Mouse (Mus musculus): ENCODE data around the gene Mpig6b. TPM values are rescaled to one million over a fixed set of nuclear protein-coding genes. Genes with fewer than 3 reads are reported as not detected.

The Mpig6b gene
- polyA plus RNA-seq, 1 experiment = 0.39 TPM

- Histone ChIP-seq H3K36me3 (ENCODE audit: control insufficient read depth, insufficient read depth, low read length) (no peaks in the 10 kb centered on the region), H3K27me3 (ENCODE audit: control insufficient read depth, insufficient read depth, low read length) (no peaks in the 10 kb centered on the region), H3K4me1 (ENCODE audit: control insufficient read depth, insufficient read depth, insufficient read length, low read length) (peaks cover 9% of the 10 kb centered on the region; the same call in 1 of the 2 replicates), H3K27ac (ENCODE audit: insufficient read depth, low read depth, low read length) (no peak within 1 kb of the TSS), H3K4me3 (ENCODE audit: low read depth, low read length) (no peak within 1 kb of the TSS)
- WGBS = 68% methylated on average over 7 of the region's 7 CpGs
- TF ChIP-seq CTCF (IDR thresholded peaks at IDR 0.05; ENCODE audit: extremely low read depth, insufficient read length, insufficient replicate concordance, low read depth, low read length) = no peak
- TF ChIP-seq POLR2A (IDR thresholded peaks at IDR 0.05; ENCODE audit: low read depth, low read length) = no peak
These were observed 19.4 kb upstream of the Mpig6b start, which contains the start of gene Ly6g6f for GRCm38 (mm10) chr17:35085208-35085865. Gene Ly6g6f (minus strand): TSS chr17:35085610.

- Histone ChIP-seq H3K36me3 (ENCODE audit: control insufficient read depth, insufficient read depth, low read length) (no peaks in the 10 kb centered on the region), H3K4me3 (ENCODE audit: low read depth, low read length) (no peak overlapping the region), H3K27ac (ENCODE audit: insufficient read depth, low read depth, low read length) (no peak overlapping the region), H3K27me3 (ENCODE audit: control insufficient read depth, insufficient read depth, low read length) (no peaks in the 10 kb centered on the region), H3K4me1 (ENCODE audit: control insufficient read depth, insufficient read depth, insufficient read length, low read length) (peaks cover 19% of the 10 kb centered on the region; the same call in 1 of the 2 replicates)
- TF ChIP-seq CTCF (IDR thresholded peaks at IDR 0.05; ENCODE audit: extremely low read depth, insufficient read length, insufficient replicate concordance, low read depth, low read length) (no peak), POLR2A (IDR thresholded peaks at IDR 0.05; ENCODE audit: low read depth, low read length) (no peak)
- 15% methylated on average over 3 of the region's 3 CpGs for WGBS
These were observed 18.0 kb upstream of the Mpig6b start for GRCm38 (mm10) chr17:35083929-35084497.

DNA sequence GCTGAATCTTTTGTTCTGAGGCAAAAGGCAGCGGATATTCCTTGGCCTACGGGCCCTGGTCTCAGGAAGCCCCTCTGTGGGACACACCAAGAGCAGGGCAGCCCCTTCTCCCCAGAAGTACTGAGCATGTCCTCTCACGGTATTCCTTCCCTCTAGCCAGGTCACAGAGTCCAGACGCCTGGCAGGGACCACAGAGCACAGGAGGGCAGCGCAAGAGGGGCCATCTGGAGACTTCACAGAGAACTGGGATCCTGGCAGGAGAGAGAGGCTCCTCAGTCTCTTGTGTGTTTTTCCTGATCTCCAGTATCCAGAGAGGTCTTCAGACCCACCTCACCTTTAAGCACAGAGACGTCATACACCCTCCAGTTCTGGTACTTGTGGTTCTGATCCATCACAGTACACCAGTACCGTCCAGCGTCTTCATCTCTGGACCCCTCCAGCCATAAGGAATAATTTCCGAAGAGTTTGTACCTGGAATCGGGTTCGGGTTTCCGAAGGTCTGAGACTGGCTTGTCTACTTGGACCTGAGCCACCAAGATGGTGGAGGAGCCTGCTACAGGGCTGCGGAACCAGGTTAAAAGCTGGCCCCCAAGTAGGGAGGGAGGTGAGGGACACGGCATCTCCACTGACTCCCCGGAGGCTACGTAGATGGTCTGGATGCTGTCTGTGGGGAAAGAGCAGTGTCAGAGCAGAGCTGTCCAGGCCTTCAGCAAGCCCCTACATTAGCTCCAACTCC lies 17.0 kb upstream of the Mpig6b start:
- Histone ChIP-seq H3K4me3 (ENCODE audit: low read depth, low read length) (no peak overlapping the region), H3K27ac (ENCODE audit: insufficient read depth, low read depth, low read length) (no peak overlapping the region), H3K4me1 (ENCODE audit: control insufficient read depth, insufficient read depth, insufficient read length, low read length) (peaks cover 21% of the 10 kb centered on the region), H3K36me3 (ENCODE audit: control insufficient read depth, insufficient read depth, low read length) (no peaks in the 10 kb centered on the region), H3K27me3 (ENCODE audit: control insufficient read depth, insufficient read depth, low read length) (no peaks in the 10 kb centered on the region)
- TF ChIP-seq CTCF (IDR thresholded peaks at IDR 0.05; ENCODE audit: extremely low read depth, insufficient read length, insufficient replicate concordance, low read depth, low read length) (no peak), POLR2A (IDR thresholded peaks at IDR 0.05; ENCODE audit: low read depth, low read length) (no peak)
- 92% methylated on average over 16 of the region's 16 CpGs for WGBS

DNA sequence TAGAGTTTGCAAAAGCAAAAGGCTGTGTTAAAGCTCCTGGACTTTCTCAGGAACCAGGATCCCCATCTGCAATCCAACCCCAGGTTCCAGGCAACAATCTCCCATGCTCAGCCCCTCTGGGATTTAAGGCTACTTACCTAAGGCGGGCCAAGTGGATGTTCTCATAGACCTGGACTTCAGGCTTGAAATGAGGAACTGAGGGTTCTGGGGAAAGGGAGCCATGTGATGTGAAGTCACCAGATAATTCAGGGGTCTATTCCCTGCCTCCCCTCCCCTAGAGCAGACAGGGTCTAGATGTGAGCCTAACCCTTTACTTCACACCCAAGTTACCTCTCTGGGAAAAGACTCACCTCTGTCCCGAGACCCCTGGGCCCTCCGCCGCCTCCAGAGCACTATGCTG lies 14.7 kb upstream of the Mpig6b start:
- Histone ChIP-seq H3K27me3 (ENCODE audit: control insufficient read depth, insufficient read depth, low read length) (no peaks in the 10 kb centered on the region), H3K36me3 (ENCODE audit: control insufficient read depth, insufficient read depth, low read length) (no peaks in the 10 kb centered on the region), H3K4me3 (ENCODE audit: low read depth, low read length) (no peak overlapping the region), H3K4me1 (ENCODE audit: control insufficient read depth, insufficient read depth, insufficient read length, low read length) (peaks cover 30% of the 10 kb centered on the region), H3K27ac (ENCODE audit: insufficient read depth, low read depth, low read length) (no peak overlapping the region)
- TF ChIP-seq POLR2A (IDR thresholded peaks at IDR 0.05; ENCODE audit: low read depth, low read length) (no peak), CTCF (IDR thresholded peaks at IDR 0.05; ENCODE audit: extremely low read depth, insufficient read length, insufficient replicate concordance, low read depth, low read length) (no peak)
- 93% methylated on average over 4 of the region's 4 CpGs for WGBS

- H3K27ac ChIP-seq (ENCODE audit: insufficient read depth, low read depth, low read length) = peak overlapping the region; percentile 48
These were observed 14.3 kb upstream of the Mpig6b start for GRCm38 (mm10) chr17:35080248-35080647.

GRCm38 (mm10) chr17:35079778-35080177 lies 13.8 kb upstream of the Mpig6b start:
- Histone ChIP-seq H3K27me3 (ENCODE audit: control insufficient read depth, insufficient read depth, low read length) (no peaks in the 10 kb centered on the region), H3K4me3 (ENCODE audit: low read depth, low read length) (no peak overlapping the region), H3K36me3 (ENCODE audit: control insufficient read depth, insufficient read depth, low read length) (no peaks in the 10 kb centered on the region), H3K4me1 (ENCODE audit: control insufficient read depth, insufficient read depth, insufficient read length, low read length) (peaks cover 30% of the 10 kb centered on the region), H3K27ac (ENCODE audit: insufficient read depth, low read depth, low read length) (peak overlapping the region; percentile 48)
- WGBS = 20% methylated on average over 9 of the region's 9 CpGs
- TF ChIP-seq POLR2A (IDR thresholded peaks at IDR 0.05; ENCODE audit: low read depth, low read length) (no peak; the same call in 1 of the 2 replicates), CTCF (IDR thresholded peaks at IDR 0.05; ENCODE audit: extremely low read depth, insufficient read length, insufficient replicate concordance, low read depth, low read length) (no peak)

More at GRCm38 (mm10) chr17:35080248-35080647, 14.3 kb upstream of the Mpig6b start:
- Histone ChIP-seq H3K36me3 (ENCODE audit: control insufficient read depth, insufficient read depth, low read length) (no peaks in the 10 kb centered on the region), H3K4me1 (ENCODE audit: control insufficient read depth, insufficient read depth, insufficient read length, low read length) (peaks cover 30% of the 10 kb centered on the region), H3K4me3 (ENCODE audit: low read depth, low read length) (no peak overlapping the region), H3K27me3 (ENCODE audit: control insufficient read depth, insufficient read depth, low read length) (no peaks in the 10 kb centered on the region)
- no peak for TF ChIP-seq POLR2A (IDR thresholded peaks at IDR 0.05; ENCODE audit: low read depth, low read length)
- no peak for TF ChIP-seq CTCF (IDR thresholded peaks at IDR 0.05; ENCODE audit: extremely low read depth, insufficient read length, insufficient replicate concordance, low read depth, low read length)
- 25% methylated on average over 6 of the region's 6 CpGs for WGBS

GRCm38 (mm10) chr17:35077786-35078233 lies 11.8 kb upstream of the Mpig6b start, which contains the start of gene Ly6g6d:
Gene Ly6g6d (minus strand): TSS chr17:35078065.
- H3K27ac ChIP-seq (ENCODE audit: insufficient read depth, low read depth, low read length) = no peak within 1 kb of the TSS
- WGBS = 5% methylated on average over 14 of the region's 14 CpGs

More at GRCm38 (mm10) chr17:35077786-35078233, 11.8 kb upstream of the Mpig6b start, which contains the start of gene Ly6g6d:
- Histone ChIP-seq H3K27me3 (ENCODE audit: control insufficient read depth, insufficient read depth, low read length) (no peaks in the 10 kb centered on the region), H3K36me3 (ENCODE audit: control insufficient read depth, insufficient read depth, low read length) (no peaks in the 10 kb centered on the region), H3K4me3 (ENCODE audit: low read depth, low read length) (peak within 1 kb of the TSS; percentile 55), H3K4me1 (ENCODE audit: control insufficient read depth, insufficient read depth, insufficient read length, low read length) (peaks cover 24% of the 10 kb centered on the region)
- peak; percentile 59 for TF ChIP-seq CTCF (IDR thresholded peaks at IDR 0.05; ENCODE audit: extremely low read depth, insufficient read length, insufficient replicate concordance, low read depth, low read length)
- no peak; the same call in 1 of the 2 replicates for TF ChIP-seq POLR2A (IDR thresholded peaks at IDR 0.05; ENCODE audit: low read depth, low read length)

Measured in small intestine, adult 2 months (tissue).